Mouse (Mus musculus) adrenal gland, adult 18-20 months (tissue): ENCODE results near the gene Kcnq4. TPM values are rescaled to one million over a fixed set of nuclear protein-coding genes. Genes with fewer than 3 reads are reported as not detected.

Experiments
- DNase-seq, 2 experiments: peaks; one replicate each; pipeline ENCODE4 v3.0.0; 2021 to 2022; ENCODE audit warnings: low spot score in 2 of 2
- total RNA-seq, 2 experiments: library from RNA; stranded (reverse); gene quantifications; 1 replicate in 1 of 2; 2 replicates in 1 of 2; pipeline ENCODE4 v1.2.3; 2021

The Kcnq4 gene
- total RNA-seq, 2 experiments from 2014 or later = 1.5 to 3.1 TPM

DNA sequence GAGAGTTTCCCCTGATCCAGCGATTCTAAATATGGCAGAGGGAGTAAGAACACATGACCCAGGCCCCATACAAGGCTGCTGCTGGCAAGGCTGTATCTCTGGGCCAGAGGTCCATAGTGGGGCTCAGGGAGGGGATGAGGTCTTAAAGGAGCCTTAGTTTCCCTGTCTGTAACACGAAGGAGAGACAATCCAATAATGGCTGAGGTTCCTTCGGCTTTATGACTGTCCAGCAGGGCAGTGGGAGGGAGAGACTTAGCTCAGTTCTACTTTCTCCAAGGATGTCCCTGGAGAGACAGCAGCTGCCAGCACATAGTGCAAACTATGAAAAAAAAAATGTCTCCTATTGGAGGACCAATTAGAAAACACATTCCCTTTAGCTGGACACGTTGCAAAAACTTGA, 22.2 kb downstream of the Kcnq4 start:
- no peak for DNase-seq

DNA sequence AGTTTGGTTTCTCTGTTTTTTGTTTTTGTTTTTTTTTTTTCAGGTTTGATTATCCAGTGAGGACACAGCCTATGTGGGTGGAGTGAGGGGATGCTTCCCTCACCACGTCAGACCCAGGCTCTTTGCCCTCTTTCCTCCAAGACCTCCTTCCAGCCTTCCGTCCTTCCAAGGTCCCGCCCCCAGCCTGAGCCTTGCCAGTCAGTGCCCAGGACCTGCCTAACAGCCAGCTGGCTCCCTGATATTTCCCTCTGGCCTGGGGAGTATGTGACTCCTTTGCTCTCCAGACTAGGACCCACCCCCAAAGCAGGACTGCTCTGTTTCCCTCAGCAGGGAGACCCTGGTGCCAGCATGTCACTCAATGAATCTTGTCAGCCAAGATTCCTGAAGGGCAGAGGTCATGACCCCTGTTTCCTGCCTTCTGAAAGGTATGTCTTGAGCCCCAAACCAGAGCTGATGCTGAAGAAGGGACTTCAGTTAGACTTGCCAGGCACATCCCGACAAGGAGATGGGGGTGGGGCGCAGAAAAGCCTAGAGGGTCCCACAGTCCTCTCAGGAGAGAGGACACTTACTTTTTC, 22.8 kb downstream of the Kcnq4 start:
- no peak for DNase-seq

DNA sequence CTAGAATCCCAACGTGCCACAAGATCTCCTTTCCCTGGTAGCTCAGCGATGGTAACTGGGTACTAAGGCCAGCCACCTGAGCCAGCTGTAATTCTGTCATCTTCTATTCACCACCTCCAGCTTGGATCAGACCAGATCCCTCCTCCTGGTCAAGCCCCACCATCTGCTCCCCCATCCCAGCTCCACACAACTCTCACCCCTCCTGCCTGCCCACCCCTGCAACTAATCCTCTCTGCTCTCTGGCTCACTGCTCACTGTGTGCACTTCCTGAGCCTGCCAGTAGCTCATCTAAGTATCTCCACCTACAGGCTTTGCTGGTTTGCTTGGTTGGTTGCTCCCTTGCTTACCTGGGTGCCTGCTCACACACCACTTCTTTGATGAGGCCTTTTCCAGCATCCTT, 26.8 kb downstream of the Kcnq4 start:
- DNase-seq = no peak

DNA sequence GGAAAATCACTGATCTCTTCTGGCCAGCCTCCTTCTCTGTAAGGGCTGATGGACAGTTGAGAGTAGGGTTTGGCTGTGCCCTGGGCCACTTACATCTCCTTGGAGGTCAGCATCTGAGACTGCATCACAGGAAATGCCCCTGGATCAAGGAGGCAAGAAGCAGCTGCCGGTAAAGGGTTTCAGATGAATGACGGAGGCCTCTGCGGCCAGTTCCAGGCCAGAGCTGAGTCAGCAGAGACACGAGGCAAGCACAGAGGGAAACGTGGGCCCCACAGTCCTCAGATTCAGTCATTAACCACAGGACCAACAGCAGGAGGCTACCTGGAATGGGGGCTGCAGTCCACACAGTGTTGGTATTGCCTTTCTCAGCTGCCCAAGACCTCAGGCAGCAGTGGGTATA, 29.3 kb downstream of the Kcnq4 start:
- no peak for DNase-seq

DNA sequence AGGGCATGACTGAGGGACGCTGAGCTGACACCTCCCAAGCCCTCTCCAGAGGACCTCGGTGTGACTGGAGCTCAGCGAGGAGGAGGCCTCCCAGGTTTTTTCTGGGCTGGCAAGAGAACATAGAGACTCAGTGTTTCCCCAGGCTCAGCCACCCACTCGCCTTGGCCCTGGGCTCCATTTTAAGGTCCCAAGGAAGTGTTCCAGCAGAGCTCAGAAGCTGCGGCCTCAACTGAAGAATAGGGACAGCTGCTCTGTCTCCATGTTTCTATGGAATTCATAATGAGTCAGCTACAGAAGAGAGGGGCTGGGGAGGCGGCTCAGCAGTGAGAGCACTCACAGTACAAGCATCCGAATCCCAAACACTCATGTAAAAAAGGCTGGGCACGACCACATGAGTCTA, 30.8 kb downstream of the Kcnq4 start:
- no peak for DNase-seq

DNA sequence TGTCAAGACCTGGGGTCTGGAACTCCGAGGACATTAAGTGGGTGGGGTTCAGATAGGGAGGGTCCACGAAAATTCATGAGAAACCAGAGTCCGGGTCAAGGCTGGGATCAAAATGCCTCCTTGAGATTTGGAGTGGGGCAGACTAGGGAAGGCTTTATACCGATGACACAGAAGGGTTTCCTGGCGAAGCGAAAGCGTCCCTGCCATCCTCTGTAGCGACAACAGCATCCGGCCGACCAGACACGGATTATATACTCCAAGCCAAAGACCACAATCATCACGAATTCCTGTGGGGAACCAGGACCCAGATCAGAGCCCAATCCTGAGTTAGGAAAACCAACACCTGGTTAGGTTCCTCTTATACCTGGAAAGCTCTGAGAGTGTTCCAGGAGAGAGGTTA, 31.6 kb downstream of the Kcnq4 start:
- DNase-seq = no peak

DNA sequence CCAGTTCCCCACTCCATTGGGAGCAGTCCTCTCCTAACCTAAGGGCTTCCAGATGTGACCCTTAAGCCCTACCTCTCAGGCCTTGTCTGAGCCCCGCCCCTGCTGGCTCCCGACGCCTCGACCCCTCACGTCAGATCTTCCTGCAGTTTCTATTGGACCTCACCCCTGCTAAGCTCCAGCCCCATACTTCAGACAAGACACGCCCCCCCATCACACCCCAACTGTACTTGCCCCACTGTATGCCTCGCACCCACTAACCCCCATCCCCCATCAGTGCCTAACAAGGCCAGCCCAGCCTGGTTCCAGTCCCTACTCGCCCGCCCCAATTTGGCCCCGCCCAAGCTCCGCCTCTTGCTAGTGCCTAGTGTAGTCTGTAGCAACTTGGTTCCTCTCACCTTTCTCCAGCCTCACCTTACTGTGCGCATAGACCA, 32.3 kb downstream of the Kcnq4 start:
- peak; percentile 59 to 69 for DNase-seq

DNA sequence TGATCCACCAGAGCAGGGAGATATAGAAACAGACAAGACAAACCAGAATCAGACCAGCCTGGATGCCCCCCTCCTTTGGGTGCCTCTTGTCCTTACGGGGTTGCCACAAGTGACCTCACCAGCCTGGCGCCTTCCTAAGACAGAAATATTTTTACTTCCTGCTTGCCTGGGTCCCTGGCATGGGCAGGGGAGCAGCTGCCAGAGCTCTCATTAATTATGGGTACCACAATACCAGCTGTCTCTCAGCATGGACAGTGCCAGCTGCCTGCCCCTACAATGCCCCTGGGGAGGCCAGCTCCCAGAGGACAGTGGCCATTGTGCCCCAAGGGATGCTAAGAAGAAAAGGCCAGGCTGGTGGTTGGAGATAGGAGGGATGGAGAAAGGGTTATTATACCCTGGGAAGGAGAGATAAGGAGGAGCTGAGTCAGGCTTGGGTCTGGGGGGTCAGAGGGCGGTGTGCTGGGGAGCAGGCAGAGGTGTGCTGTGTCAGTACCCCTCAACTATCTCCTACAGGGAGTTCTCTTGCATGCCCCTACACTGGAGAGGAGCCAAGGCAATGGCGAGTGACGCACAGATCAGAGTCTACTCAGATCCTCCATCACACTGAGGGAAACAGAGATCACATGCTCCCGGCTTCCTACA, 34.4 kb downstream of the Kcnq4 start:
- DNase-seq = no peak

DNA sequence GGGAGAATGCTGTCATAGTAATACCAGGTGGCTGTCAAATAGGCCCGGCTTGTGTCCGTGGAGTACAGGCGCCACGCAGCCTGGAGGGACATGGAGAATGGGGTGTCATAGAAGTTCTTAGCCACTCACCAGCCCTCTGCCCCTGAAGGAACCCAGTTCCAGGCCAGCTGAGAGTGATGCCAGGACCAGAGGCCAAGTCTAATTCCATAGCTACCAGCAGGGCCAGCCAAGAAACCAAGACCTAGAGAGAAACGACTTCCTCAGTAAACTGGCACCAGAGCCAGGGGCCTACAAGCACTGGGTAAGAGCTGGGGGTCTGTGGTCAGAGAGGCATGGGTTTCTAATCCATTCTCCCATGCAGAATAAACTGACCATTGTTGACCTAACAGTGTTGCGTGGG, 35.4 kb downstream of the Kcnq4 start:
- no peak for DNase-seq

DNA sequence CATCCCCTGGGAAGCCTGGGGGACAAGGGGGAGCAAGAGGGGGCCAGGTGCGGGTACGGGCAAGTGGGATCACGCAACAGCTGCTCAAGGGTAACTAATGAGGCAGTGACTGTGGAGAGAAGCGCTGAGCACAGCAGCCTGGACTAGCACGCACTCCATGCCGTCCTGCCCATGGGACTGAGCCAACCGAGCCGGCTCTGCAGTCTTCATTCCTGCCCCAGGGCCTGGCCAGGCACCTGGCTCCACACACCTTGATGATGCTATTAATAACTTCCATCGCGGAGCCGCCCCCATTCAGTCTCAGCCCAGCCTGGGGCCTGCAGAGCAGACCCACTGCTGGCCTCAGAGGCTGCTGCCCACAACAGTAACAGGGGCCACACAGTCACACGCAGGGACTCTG, 36.2 kb downstream of the Kcnq4 start:
- DNase-seq = no peak

DNA sequence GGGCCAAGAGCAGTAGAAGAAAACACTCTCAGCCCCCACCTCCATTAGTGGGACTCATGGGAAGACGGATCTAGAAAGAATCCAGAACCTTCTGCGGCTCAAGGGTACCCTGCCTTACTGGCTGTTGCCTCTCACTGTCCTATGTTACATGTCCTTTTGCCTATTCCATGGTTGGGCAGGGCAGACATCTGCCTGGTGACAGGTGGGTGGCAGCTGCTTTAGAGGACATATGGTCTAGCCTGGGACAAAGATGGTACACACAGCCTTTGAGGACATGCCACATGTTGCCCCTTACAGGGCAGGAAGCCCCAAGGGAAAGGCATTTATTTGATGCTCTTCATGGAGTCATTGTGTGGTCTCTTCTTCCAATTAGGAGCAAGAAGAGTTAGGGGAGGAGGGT, 45.9 kb downstream of the Kcnq4 start:
- DNase-seq = no peak

DNA sequence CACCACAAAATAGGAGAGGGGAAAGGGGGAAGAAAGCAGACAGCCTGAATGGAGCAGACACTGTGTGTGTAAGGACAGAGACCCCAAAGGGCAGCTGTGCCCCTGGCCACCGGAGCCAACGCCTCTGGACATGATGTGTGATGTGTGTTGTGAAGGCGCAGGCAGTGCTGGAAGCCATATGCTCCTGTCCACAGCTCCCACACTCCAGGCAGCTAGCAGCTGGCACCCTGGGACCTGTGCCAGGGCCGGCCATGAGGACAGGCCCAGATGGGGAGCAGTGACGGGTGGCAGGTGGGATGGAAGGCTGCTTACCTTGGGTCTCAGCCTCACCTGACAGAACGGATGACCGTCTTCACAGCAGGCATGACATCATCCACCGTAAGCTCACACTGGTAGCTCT, 46.4 kb downstream of the Kcnq4 start:
- DNase-seq = no peak

DNA sequence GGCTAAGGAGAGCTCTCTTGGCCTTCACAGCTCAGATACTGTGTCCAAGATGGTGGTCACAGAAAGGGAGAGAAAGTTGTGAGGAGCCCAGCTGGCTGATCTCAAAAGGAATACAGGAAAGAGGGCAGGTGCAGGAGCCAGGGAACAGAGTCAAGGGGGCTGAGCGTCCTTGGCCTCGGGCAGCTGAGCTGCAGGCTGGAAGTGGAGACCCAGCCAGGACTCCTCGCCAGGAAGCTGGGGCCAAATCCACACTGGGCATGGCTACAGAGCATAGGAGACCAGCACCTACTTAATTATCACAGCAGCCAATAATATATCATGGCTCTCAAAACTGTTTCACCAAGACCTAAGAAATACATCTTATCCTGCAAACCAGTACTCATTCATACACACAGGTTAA, 47.2 kb downstream of the Kcnq4 start:
- no peak for DNase-seq

DNA sequence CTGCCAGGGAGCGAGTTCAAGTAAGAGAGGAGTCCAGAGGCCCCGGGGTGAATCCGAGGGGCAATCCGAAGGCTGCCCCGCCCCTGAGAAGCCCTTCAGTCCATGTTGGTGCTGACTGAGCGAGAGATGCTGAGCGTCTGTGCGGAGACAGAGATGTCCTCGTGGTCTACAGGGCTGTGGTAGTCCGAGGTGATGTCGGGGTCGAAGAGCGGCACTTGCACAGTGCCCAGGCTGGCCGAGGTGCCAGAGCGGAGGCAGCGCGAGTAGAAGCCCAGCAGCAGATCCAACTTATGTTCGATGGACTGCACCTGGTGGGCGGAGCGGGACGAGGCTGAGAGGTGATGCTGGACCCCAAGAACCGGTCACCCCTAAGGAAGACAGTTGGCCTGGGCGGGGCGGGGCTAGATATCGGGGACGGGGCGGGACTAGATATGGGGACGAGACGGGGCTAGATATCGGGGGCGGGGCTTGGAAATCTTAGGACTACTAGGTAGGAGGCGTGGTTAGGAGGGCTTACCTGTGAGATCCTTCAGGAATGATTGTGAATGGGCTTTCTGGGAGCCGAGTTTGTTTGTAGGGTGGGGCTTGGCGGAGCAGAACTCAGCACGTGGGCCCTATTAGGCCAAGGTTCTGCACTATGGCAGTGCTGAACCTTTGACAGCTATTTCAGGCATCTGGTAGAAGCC, 50.5 kb downstream of the Kcnq4 start:
- DNase-seq = no peak

DNA sequence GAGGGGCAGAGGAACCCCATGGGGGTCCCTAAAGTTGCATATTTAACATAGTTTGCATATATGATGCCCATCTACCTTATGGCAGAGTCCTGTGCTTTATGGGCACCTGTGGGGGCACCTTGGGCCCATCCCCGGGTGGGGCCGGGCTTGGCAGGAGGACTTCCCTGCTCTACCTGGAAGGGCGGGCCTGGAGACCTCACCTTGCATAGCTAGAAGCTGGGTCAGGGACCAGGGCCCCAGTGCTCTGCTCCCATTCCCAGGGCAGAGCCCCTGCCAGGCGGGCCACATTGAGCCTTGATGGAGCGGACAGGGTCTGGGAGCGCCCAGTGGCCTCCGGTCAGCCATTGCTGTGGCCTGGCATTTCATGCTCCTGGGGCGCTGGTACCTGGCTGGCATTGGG, 51.1 kb downstream of the Kcnq4 start:
- no peak for DNase-seq

DNA sequence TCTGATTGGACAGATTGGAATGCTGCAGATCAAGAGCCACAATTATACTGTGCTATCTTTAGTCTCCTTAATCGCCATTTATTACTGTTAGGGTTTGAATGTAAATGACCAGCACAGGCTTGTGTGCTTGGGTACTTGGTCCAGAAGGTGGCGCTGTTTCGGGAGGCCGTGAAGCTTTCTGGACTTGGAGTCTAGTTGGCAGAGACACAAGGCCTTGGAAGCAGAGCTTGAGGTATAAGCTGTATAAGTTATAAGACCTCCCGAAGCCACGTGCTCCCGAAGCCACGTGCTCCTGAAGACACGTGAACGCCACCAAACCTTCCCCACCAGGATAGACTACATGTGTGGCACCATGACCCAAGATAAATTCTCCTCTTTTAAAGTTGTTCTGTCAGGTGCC, 55.7 kb downstream of the Kcnq4 start:
- peak; percentile 64 to 66 for DNase-seq

DNA sequence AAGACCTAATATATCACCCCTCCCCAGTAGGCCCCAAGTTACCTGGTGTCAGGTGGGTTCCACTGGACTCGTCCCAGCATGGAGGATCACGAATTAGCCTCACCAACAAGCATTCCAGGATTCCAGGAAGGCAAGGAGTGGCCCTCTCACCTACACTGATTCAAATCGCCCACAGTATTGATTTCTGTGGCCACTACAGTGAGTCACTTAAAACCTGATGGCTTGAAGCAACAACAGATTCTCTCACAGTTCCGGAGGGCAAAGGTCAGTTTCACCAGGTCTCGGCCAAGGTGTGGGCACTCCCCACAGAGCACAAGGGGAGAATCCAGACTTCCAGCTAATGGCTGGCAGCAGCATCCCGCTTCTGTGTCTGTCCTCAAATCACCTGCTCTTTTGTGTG, 59.1 kb downstream of the Kcnq4 start:
- DNase-seq = no peak

DNA sequence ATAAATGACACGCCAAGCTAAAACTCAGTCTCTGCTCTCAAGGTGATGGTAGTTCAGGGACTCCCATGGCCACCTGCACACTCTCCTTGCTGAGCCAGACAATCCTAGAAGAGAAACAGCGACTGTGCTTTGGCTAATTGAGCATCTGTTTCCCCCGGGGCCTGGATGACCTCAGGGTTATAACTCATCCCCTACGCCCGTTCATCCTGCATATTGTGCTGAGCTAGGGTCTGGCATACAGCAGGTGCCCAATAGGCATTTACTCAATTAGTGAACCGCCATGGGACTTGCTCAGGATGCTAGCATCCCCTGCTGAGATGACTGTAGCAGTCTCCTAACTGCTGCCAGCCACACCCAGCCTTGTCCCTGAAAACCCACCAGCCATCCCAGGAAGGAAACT, 61.1 kb downstream of the Kcnq4 start:
- no peak for DNase-seq

DNA sequence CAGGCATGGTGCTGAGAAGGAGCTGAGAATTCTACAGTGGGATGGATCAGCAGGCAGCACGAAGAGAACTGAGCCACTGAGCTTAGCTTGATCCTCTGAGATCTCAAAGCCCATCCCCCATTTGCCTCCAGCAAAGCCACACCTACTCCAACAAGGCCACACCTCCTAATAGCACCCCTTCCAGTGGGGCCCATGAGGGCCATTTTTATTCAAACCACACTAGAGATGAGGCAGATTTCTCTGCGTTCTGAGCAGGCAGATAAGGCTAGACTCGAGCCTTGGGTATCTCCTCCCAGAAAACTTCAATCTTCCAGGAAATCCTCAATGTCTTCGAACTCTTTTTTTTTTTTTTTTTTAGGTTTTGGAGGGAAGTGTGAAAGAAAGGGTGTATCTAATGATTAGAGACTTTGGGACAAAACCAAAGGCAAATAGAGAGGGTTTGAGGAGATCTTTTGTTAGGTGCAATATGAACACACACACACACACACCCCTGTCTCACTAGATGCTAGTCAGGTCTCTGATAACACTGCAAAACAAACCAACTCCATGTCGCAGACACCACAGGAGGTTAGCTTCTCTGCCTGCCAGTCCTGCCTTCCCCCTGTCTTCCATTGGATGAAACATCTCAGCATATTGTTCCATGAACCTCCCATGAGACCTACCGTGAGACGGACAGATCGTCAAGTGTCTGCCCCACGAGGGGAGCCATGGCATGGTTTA, 65.0 kb downstream of the Kcnq4 start:
- no peak for DNase-seq

DNA sequence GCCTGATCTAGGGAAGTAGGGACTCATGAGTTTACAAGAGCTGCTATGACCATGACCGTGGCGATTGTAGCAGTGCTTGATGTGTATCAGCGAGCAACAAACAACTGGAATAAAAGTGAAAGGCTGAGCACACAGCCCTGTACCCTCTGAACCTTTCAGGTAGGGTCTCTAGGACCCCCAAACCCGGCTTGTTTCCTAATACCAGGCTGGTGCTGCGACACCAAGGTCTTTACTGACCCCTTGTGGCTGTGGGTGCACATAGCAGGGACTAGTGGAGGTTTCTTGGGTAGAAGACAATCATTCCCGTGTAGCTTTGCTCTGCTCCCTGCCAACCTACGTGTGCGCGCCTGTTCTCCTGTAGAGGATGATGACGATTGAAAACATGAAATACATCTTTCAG, 66.2 kb downstream of the Kcnq4 start:
- DNase-seq = peak; percentile 54 to 64

DNA sequence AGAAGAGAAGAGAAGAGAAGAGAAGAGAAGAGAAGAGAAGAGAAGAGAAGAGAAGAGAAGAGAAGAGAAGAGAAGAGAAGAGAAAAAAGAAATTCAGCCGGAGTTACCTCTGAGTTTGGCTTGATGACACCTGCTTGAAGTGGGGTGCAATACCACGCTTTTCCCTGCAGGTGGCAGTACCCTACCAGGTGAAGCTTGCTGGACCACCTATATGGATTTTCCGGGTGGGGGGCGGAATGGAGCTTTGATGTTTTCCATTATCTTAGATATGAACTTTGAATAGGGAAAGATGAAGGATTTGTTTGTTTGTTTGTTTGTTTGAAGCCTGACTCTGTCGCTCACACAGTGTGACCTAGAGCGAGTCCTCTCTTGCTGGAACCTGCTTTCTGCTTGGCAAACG, 67.5 kb downstream of the Kcnq4 start:
- DNase-seq = no peak

DNA sequence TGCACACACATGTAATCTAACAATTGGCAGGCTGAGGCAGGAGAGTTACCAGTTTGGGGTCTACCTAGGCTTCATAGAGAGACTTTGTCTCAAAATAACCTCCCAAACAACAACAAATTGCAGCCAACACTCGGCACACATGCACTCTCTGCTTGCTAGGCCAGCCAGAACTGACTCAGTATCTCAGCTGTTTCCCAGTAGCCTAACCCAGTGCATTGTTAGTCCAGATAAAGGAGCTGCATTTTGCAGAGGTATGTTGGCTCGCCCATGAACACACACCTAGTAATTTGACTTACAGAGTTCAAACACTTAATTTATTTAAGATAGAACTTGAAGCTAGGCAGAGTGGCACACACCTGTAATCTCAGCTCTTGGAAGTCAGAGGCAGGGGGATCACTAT, 72.8 kb downstream of the Kcnq4 start:
- no peak for DNase-seq
